In the genomic region with DNA sequence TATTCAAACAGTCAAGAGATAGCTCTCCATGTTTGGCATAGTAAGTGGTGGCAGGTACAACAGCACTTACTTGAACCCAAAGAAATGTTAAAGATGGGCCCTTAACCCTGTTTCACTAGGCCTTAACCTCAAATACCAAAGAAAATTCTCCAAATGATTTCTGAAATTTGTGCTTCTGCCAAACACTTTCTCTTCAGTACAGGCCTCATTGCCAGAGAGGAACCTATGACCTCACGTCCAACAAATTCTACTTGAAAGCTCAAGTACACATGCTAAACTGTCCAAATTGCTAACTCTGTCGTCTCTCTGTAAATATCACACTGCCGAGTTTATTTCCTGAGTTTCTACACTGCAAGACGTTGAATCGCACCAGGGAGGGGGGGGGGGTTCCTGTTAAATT, we compare ENCODE assay signal across 7 mouse cellular contexts. TPM values are rescaled to one million over a fixed set of nuclear protein-coding genes. Genes with fewer than 3 reads are reported as not detected.
DNase-seq lines count a peak whose midpoint lies in the region; ATAC-seq and TF ChIP-seq lines count a peak whose summit lies in the region.

No protein-coding gene starts in this region.

- no peak for ATAC-seq in embryonic facial prominence, embryonic 14.5 days (ENCODE audit: low read depth)
- ATAC-seq in intestine, embryonic 16.5 days: no peak
- ATAC-seq in midbrain, embryonic 14.5 days (ENCODE audit: low FRiP score, low TSS enrichment): no peak

- peak overlapping the region; percentile 20; the same call in 1 of the 2 replicates for H3K4me3 ChIP-seq in thymus, adult 2 months (ENCODE audit: control insufficient read depth, insufficient read depth, low read length)
- peak overlapping the region; percentile 62 for H3K4me3 ChIP-seq in embryonic facial prominence, embryonic 14.5 days (ENCODE audit: low read depth, low read length)
- H3K4me3 ChIP-seq in intestine, embryonic 16.5 days (ENCODE audit: low read length): peak overlapping the region; percentile 61
- peak overlapping the region; percentile 63 for H3K4me3 ChIP-seq in midbrain, embryonic 14.5 days (replicated peaks; ENCODE audit: low read depth, low read length)

- peak overlapping the region; percentile 82; the same call in 1 of the 2 replicates for H3K9ac ChIP-seq in embryonic facial prominence, embryonic 14.5 days (ENCODE audit: low read depth, low read length)
- H3K9ac ChIP-seq in intestine, embryonic 16.5 days (ENCODE audit: low read depth, low read length): no peak overlapping the region
- no peak overlapping the region for H3K9ac ChIP-seq in midbrain, embryonic 14.5 days (replicated peaks; ENCODE audit: low read length)

- H3K9me3 ChIP-seq in embryonic facial prominence, embryonic 14.5 days (ENCODE audit: control insufficient read depth, low read length): no peaks in the 10 kb centered on the region
- no peaks in the 10 kb centered on the region for H3K9me3 ChIP-seq in intestine, embryonic 16.5 days (ENCODE audit: control insufficient read depth, low read length)
- no peaks in the 10 kb centered on the region for H3K9me3 ChIP-seq in midbrain, embryonic 14.5 days (ENCODE audit: control insufficient read depth, low read length)

- H3K36me3 ChIP-seq in thymus, adult 2 months (ENCODE audit: control insufficient read depth, insufficient read depth, low read length): no peaks in the 10 kb centered on the region
- H3K36me3 ChIP-seq in embryonic facial prominence, embryonic 14.5 days (ENCODE audit: control insufficient read depth, insufficient read depth, low read length): no peaks in the 10 kb centered on the region
- H3K36me3 ChIP-seq in intestine, embryonic 16.5 days (ENCODE audit: control insufficient read depth, insufficient read depth, low read length): no peaks in the 10 kb centered on the region
- no peaks in the 10 kb centered on the region for H3K36me3 ChIP-seq in midbrain, embryonic 14.5 days (ENCODE audit: control insufficient read depth, insufficient read depth, low read length)

- peak overlapping the region; percentile 48 for H3K4me2 ChIP-seq in embryonic facial prominence, embryonic 14.5 days (ENCODE audit: low read depth, low read length)
- peak overlapping the region; percentile 43 for H3K4me2 ChIP-seq in intestine, embryonic 16.5 days (ENCODE audit: low read depth, low read length)
- H3K4me2 ChIP-seq in midbrain, embryonic 14.5 days (ENCODE audit: low read length): peak overlapping the region; percentile 43

- H3K27me3 ChIP-seq in thymus, adult 2 months (ENCODE audit: control insufficient read depth, insufficient read depth, low read length): no peaks in the 10 kb centered on the region
- peaks cover 3% of the 10 kb centered on the region for H3K27me3 ChIP-seq in embryonic facial prominence, embryonic 14.5 days (replicated peaks; ENCODE audit: control insufficient read depth, insufficient read depth, low read length)
- no peaks in the 10 kb centered on the region; the same call in 1 of the 2 replicates for H3K27me3 ChIP-seq in intestine, embryonic 16.5 days (replicated peaks; ENCODE audit: control insufficient read depth, insufficient read depth, low read length)
- no peaks in the 10 kb centered on the region for H3K27me3 ChIP-seq in midbrain, embryonic 14.5 days (ENCODE audit: control insufficient read depth, insufficient read depth, low read length)

- H3K4me1 ChIP-seq in thymus, adult 2 months (replicated peaks; ENCODE audit: control insufficient read depth, insufficient read depth, low read length): no peaks in the 10 kb centered on the region
- no peaks in the 10 kb centered on the region for H3K4me1 ChIP-seq in embryonic facial prominence, embryonic 14.5 days (ENCODE audit: control insufficient read depth, insufficient read depth, low read length)
- no peaks in the 10 kb centered on the region for H3K4me1 ChIP-seq in intestine, embryonic 16.5 days (ENCODE audit: control insufficient read depth, insufficient read depth, low read length)
- H3K4me1 ChIP-seq in midbrain, embryonic 14.5 days (ENCODE audit: control insufficient read depth, insufficient read depth, low read length): no peaks in the 10 kb centered on the region

- TF ChIP-seq CTCF in thymus, adult 2 months (IDR thresholded peaks at IDR 0.05; ENCODE audit: borderline replicate concordance, control insufficient read depth, extremely low read depth, insufficient read depth, low read length, poor library complexity): no peak

- TF ChIP-seq POLR2A in thymus, adult 2 months (IDR thresholded peaks at IDR 0.05; ENCODE audit: control insufficient read depth, extremely low read depth, insufficient read depth, low read length, poor library complexity): no peak

- DNase-seq in thymus, adult 2 months: no peak
- DNase-seq in thymus, adult 18-20 months: no peak
- no peak for DNase-seq in embryonic facial prominence, embryonic 14.5 days (ENCODE audit: low spot score)
- no peak for DNase-seq in midbrain, embryonic 14.5 days
- no peak for DNase-seq in frontal cortex, postnatal 14 days (ENCODE audit: low spot score in 2 of 2)
- no peak for DNase-seq in frontal cortex, postnatal 10 days (ENCODE audit: low spot score in 2 of 2)

- H3K27ac ChIP-seq in thymus, adult 2 months (ENCODE audit: control insufficient read depth, insufficient read depth, low read length): peak overlapping the region; percentile 84; the same call in 1 of the 2 replicates
- no peak overlapping the region for H3K27ac ChIP-seq in embryonic facial prominence, embryonic 14.5 days (replicated peaks; ENCODE audit: low read depth, low read length)
- no peak overlapping the region for H3K27ac ChIP-seq in intestine, embryonic 16.5 days (ENCODE audit: low read length)
- H3K27ac ChIP-seq in midbrain, embryonic 14.5 days (replicated peaks; ENCODE audit: low read depth, low read length): no peak overlapping the region; the same call in 1 of the 2 replicates

- WGBS in thymus, adult 2 months: 9% methylated on average over 5 of the region's 5 CpGs
- WGBS in embryonic facial prominence, embryonic 14.5 days: 25% methylated on average over 5 of the region's 5 CpGs
- WGBS in intestine, embryonic 16.5 days: 21% methylated on average over 5 of the region's 5 CpGs
- 27% methylated on average over 5 of the region's 5 CpGs for WGBS in midbrain, embryonic 14.5 days

RNA-seq across cellular contexts. Expression of a gene that starts 1.0 kb away (rescaled TPM):
- polyA plus RNA-seq in thymus, adult 2 months (2012; rRNA removed): 0.47 and 0.77 TPM in 2 replicates
- polyA plus RNA-seq in embryonic facial prominence, embryonic 14.5 days (2014; fragmentation: Nextera tagmentation; extraction: Ambion mirVana): 7.7 and 8.4 TPM in 2 replicates
- 2.6 and 3.1 TPM in 2 replicates for polyA plus RNA-seq in intestine, embryonic 16.5 days (2015; fragmentation: Nextera tagmentation; extraction: Ambion mirVana)
- 8.3 and 9.6 TPM in 2 replicates for polyA plus RNA-seq in midbrain, embryonic 14.5 days (2014; fragmentation: Nextera tagmentation; extraction: Ambion mirVana)

RNA-seq across cellular contexts. Expression of a gene that starts 43.5 kb away (rescaled TPM):
- polyA plus RNA-seq in thymus, adult 2 months (2012; rRNA removed): 0.11 TPM in 1 of 2 replicates, not detected in the other
- polyA plus RNA-seq in embryonic facial prominence, embryonic 14.5 days (2014; fragmentation: Nextera tagmentation; extraction: Ambion mirVana): 1.1 and 1.2 TPM in 2 replicates
- 0.29 and 0.43 TPM in 2 replicates for polyA plus RNA-seq in intestine, embryonic 16.5 days (2015; fragmentation: Nextera tagmentation; extraction: Ambion mirVana)
- 0.27 and 0.43 TPM in 2 replicates for polyA plus RNA-seq in midbrain, embryonic 14.5 days (2014; fragmentation: Nextera tagmentation; extraction: Ambion mirVana)
